Mouse (Mus musculus) lung, postnatal 0 days (tissue): ENCODE data around the gene Myrip. TPM values are rescaled to one million over a fixed set of nuclear protein-coding genes. Genes with fewer than 3 reads are reported as not detected.

Experiments
- ATAC-seq: fragments of 200-750 bp; cut with Nextera tagmentation; 2 replicates; pipeline ENCODE4 v1.8.0; 2017; ENCODE audit warnings: moderate library complexity
- DNase-seq: peaks from one replicate; pipeline ENCODE4 v3.0.0-alpha.2; 2016; ENCODE audit warnings: low spot score
- H3K27ac ChIP-seq: fragments of 300-500 bp; sonication (generic); 2 replicates; pipeline ENCODE4 v1.5.1; 2014; ENCODE audit warnings: antibody characterized with exemption, mild to moderate bottlenecking, low read length, mixed read lengths
- H3K27me3 ChIP-seq: fragments of 300-500 bp; sonication (generic); replicated peaks from 2 replicates; pipeline ENCODE4 v1.6.1; 2014; ENCODE audit warnings: low read length, mixed read lengths; ENCODE audit not compliant: insufficient read depth
- H3K36me3 ChIP-seq: fragments of 300-500 bp; sonication (generic); 2 replicates; pipeline ENCODE4 v1.6.1; 2014; ENCODE audit warnings: low read length, mixed read lengths; ENCODE audit not compliant: insufficient read depth
- H3K4me1 ChIP-seq: fragments of 300-500 bp; sonication (generic); 2 replicates; pipeline ENCODE4 v1.6.1; 2014; ENCODE audit warnings: antibody characterized with exemption, low read depth, low read length, mixed read lengths; ENCODE audit not compliant: insufficient read depth
- H3K4me2 ChIP-seq: fragments of 300-500 bp; sonication (generic); replicated peaks from 2 replicates; pipeline ENCODE4 v1.6.1; 2014; ENCODE audit warnings: low read depth, mild to moderate bottlenecking, low read length, moderate library complexity, mixed read lengths
- H3K4me3 ChIP-seq: fragments of 300-500 bp; sonication (generic); 2 replicates; pipeline ENCODE4 v1.5.1; 2014; ENCODE audit warnings: low read depth, low read length
- H3K9ac ChIP-seq: fragments of 300-500 bp; sonication (generic); replicated peaks from 2 replicates; pipeline ENCODE4 v1.6.1; 2014; ENCODE audit warnings: low read depth, mild to moderate bottlenecking
- H3K9me3 ChIP-seq: fragments of 300-500 bp; sonication (generic); 2 replicates; pipeline ENCODE4 v1.6.1; 2016; ENCODE audit warnings: low read length, mixed read lengths
- CTCF ChIP-seq: IDR thresholded peaks from 2 replicates; pipeline ENCODE4 v1.5.1; 2016; ENCODE audit warnings: antibody characterized with exemption, mild to moderate bottlenecking
- EP300 ChIP-seq: IDR thresholded peaks from 2 replicates; pipeline ENCODE4 v1.6.1; 2016; ENCODE audit warnings: antibody characterized with exemption, mild to moderate bottlenecking, control low read depth
- WGBS: fragments of 180-500 bp; shearing (Covaris S2); extraction: QIAGEN DNeasy Blood & Tissue Kit; methylation state at CpG from one replicate; pipeline ENCODE4 v1.1.7; 2014; 5-methylcytosine and 5-hydroxymethylcytosine counted together
- polyA plus RNA-seq: library from polyadenylated mRNA; unstranded; fragments of >200 nt; fragmentation: Nextera tagmentation; extraction: Ambion mirVana; gene quantifications from 2 replicates; pipeline ENCODE4 v1.2.1, GENCODE M21; 2015

Myrip gene
- polyA plus RNA-seq, 1 experiment from 2014 or later, result 0.58 TPM

DNA sequence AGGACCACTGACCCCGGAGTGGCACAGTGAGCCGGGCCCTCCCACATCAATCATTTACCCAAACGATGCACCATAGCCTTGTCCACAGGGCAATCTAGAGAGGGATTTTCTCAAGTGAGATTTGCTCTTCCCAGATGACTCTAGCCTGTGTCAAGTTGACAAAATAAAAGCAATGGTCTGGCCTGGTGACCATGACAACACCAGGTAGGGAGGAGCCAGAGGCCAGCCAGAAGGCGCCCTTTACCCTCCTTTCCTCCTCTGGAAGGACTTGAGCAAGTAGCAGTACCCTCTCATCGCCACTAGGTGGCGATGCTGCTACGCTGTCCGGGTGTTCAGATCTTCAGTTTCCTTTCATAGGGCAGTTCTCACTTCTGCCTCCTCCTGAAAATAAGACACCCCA, 132.4 kb downstream of the Myrip start:
- Histone ChIP-seq H3K4me1 (no peaks in the 10 kb centered on the region), H3K4me2 (no peak overlapping the region), H3K9me3 (no peaks in the 10 kb centered on the region), H3K27me3 (no peaks in the 10 kb centered on the region), H3K27ac (no peak overlapping the region), H3K4me3 (no peak overlapping the region), H3K36me3 (no peaks in the 10 kb centered on the region), H3K9ac (no peak overlapping the region)
- no peak; the same call in 1 of the 2 replicates for ATAC-seq
- peak; percentile 77 for DNase-seq
- TF ChIP-seq EP300 (no peak), CTCF (peak; percentile 95)
- 24% methylated on average over 8 of the region's 8 CpGs for WGBS

- H3K9me3 ChIP-seq, result no peaks in the 10 kb centered on the region
- ATAC-seq, result no peak
- no peaks in the 10 kb centered on the region for H3K36me3 ChIP-seq
- H3K27ac ChIP-seq, result no peak overlapping the region
- TF ChIP-seq CTCF (no peak), EP300 (no peak)
- no peak overlapping the region for H3K4me3 ChIP-seq
- WGBS, result 36% methylated on average over 8 of the region's 8 CpGs
- no peak for DNase-seq
- H3K9ac ChIP-seq, result no peak overlapping the region
- H3K4me2 ChIP-seq, result no peak overlapping the region
- H3K4me1 ChIP-seq, result no peaks in the 10 kb centered on the region
- no peaks in the 10 kb centered on the region for H3K27me3 ChIP-seq
Measured at GRCm38 (mm10) chr9:120435841-120436240, 134.5 kb downstream of the Myrip start.

DNA sequence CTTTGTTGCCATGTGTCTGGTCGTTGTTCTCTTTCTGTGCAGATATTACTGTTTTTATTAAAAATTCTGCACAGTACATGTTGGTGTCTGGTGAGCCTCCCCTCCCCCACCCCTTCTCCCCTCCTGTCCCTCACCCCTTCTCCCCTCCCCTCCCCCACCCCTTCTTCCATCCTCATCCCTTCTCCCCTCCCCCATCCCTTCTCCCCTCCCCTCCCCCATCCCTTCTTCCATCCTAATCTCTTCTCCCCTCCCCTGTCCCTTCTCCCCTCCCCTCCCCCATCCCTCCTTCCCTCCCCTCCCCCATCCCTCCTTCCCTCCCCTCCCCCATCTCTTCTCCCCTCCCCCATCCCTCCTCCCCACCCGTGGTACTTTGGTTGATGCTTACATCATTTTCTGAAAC, 135.5 kb downstream of the Myrip start:
- H3K4me3 ChIP-seq, result no peak overlapping the region
- H3K9me3 ChIP-seq, result no peaks in the 10 kb centered on the region
- ATAC-seq (no peak), DNase-seq (no peak)
- no peak for TF ChIP-seq CTCF
- no peak for TF ChIP-seq EP300
- no peaks in the 10 kb centered on the region for H3K36me3 ChIP-seq
- H3K4me1 ChIP-seq, result no peaks in the 10 kb centered on the region
- H3K4me2 ChIP-seq, result no peak overlapping the region
- H3K27me3 ChIP-seq, result no peaks in the 10 kb centered on the region
- H3K9ac ChIP-seq, result no peak overlapping the region
- H3K27ac ChIP-seq, result no peak overlapping the region
- 61% methylated on average over 2 of the region's 2 CpGs for WGBS

GRCm38 (mm10) chr9:120437266-120437876, 136.1 kb downstream of the Myrip start:
- ATAC-seq, result no peak
- Histone ChIP-seq H3K9me3 (no peaks in the 10 kb centered on the region), H3K27me3 (no peaks in the 10 kb centered on the region), H3K4me2 (no peak overlapping the region), H3K4me1 (no peaks in the 10 kb centered on the region), H3K4me3 (no peak overlapping the region), H3K36me3 (no peaks in the 10 kb centered on the region), H3K27ac (no peak overlapping the region), H3K9ac (no peak overlapping the region)
- TF ChIP-seq EP300, result no peak
- TF ChIP-seq CTCF, result no peak
- 72% methylated on average over 6 of the region's 6 CpGs for WGBS
- DNase-seq, result no peak

GRCm38 (mm10) chr9:120438350-120438749, 137.0 kb downstream of the Myrip start:
- DNase-seq (no peak), ATAC-seq (no peak)
- H3K4me2 ChIP-seq, result no peak overlapping the region
- H3K4me1 ChIP-seq, result no peaks in the 10 kb centered on the region
- no peaks in the 10 kb centered on the region for H3K36me3 ChIP-seq
- WGBS, result 89% methylated on average over 1 of the region's 1 CpGs
- no peak for TF ChIP-seq EP300
- TF ChIP-seq CTCF, result no peak
- no peaks in the 10 kb centered on the region for H3K27me3 ChIP-seq
- H3K9ac ChIP-seq, result no peak overlapping the region
- no peak overlapping the region for H3K4me3 ChIP-seq
- no peaks in the 10 kb centered on the region for H3K9me3 ChIP-seq
- H3K27ac ChIP-seq, result no peak overlapping the region

GRCm38 (mm10) chr9:120438781-120439180, 137.5 kb downstream of the Myrip start:
- no peak for DNase-seq
- WGBS, result 44% methylated on average over 1 of the region's 1 CpGs
- TF ChIP-seq CTCF (no peak), EP300 (no peak)
- no peak overlapping the region for H3K4me2 ChIP-seq
- H3K36me3 ChIP-seq, result no peaks in the 10 kb centered on the region
- H3K4me1 ChIP-seq, result no peaks in the 10 kb centered on the region
- no peak for ATAC-seq
- no peaks in the 10 kb centered on the region for H3K9me3 ChIP-seq
- H3K27me3 ChIP-seq, result no peaks in the 10 kb centered on the region
- no peak overlapping the region for H3K9ac ChIP-seq
- no peak overlapping the region for H3K27ac ChIP-seq
- no peak overlapping the region for H3K4me3 ChIP-seq

- ATAC-seq, result no peak
- 77% methylated on average over 9 of the region's 9 CpGs for WGBS
Measured at GRCm38 (mm10) chr9:120444642-120445041, 143.3 kb downstream of the Myrip start.

More at GRCm38 (mm10) chr9:120444642-120445041, 143.3 kb downstream of the Myrip start:
- Histone ChIP-seq H3K9ac (no peak overlapping the region), H3K4me3 (no peak overlapping the region), H3K4me1 (no peaks in the 10 kb centered on the region), H3K4me2 (no peak overlapping the region), H3K9me3 (no peaks in the 10 kb centered on the region), H3K27ac (no peak overlapping the region), H3K36me3 (no peaks in the 10 kb centered on the region), H3K27me3 (no peaks in the 10 kb centered on the region)
- no peak for DNase-seq
- no peak for TF ChIP-seq CTCF
- TF ChIP-seq EP300, result no peak
